Mouse (Mus musculus) kidney, adult 2 months (tissue): ENCODE data around the gene Moap1. TPM values are rescaled to one million over a fixed set of nuclear protein-coding genes. Genes with fewer than 3 reads are reported as not detected.
A peak's percentile ranks its signal among the peaks of the same experiment; 100 is the strongest.

Source experiments
- DNase-seq: peaks from one replicate; pipeline ENCODE4 v3.0.0; 2021
- H3K27ac ChIP-seq: fragments of 200-500 bp; 2 replicates; pipeline ENCODE4 v1.5.1; 2012; ENCODE audit warnings: low read depth, low read length, control low read depth, inconsistent platforms; ENCODE audit not compliant: insufficient read depth
- H3K27me3 ChIP-seq: fragments of 200-500 bp; replicated peaks from 2 replicates; pipeline ENCODE4 v1.6.1; 2012; ENCODE audit warnings: mild to moderate bottlenecking, moderate library complexity, low read length, inconsistent platforms; ENCODE audit not compliant: control insufficient read depth, insufficient read depth
- H3K36me3 ChIP-seq: fragments of 200-500 bp; 2 replicates; pipeline ENCODE4 v1.6.1; 2012; ENCODE audit warnings: mild to moderate bottlenecking, moderate library complexity, low read length, inconsistent platforms; ENCODE audit not compliant: control insufficient read depth, insufficient read depth
- H3K4me1 ChIP-seq: fragments of 200-500 bp; 2 replicates; pipeline ENCODE4 v1.6.1; 2011; ENCODE audit warnings: low read length; ENCODE audit not compliant: control insufficient read depth, insufficient read depth
- H3K4me3 ChIP-seq: fragments of 200-500 bp; 2 replicates; pipeline ENCODE4 v1.5.1; 2011; ENCODE audit warnings: mild to moderate bottlenecking, low read depth, low read length, control low read depth; ENCODE audit not compliant: insufficient read depth
- CTCF ChIP-seq: fragments of 200-500 bp; conservative IDR thresholded peaks from 2 replicates; pipeline ENCODE4 v1.5.1; 2011; ENCODE audit warnings: low read depth, mild to moderate bottlenecking, control low read depth, low read length, moderate library complexity, mixed read lengths; ENCODE audit not compliant: insufficient read depth, insufficient read length
- POLR2A ChIP-seq: fragments of 200-500 bp; IDR thresholded peaks from one replicate; pipeline ENCODE4 v1.6.1; 2011; ENCODE audit warnings: low read depth, low read length, control low read depth
- WGBS: fragments of 180-500 bp; shearing (Covaris S2); methylation state at CpG from one replicate; pipeline ENCODE4 v1.1.7; 2018; 5-methylcytosine and 5-hydroxymethylcytosine counted together
- polyA plus RNA-seq: library from polyadenylated mRNA; depleted of rRNA; stranded (reverse); fragments of >200 nt; gene quantifications from 2 replicates; pipeline ENCODE4 v1.2.3, GENCODE M21; 2012

The Moap1 gene
- polyA plus RNA-seq, 1 experiment, result 0.74 TPM

DNA sequence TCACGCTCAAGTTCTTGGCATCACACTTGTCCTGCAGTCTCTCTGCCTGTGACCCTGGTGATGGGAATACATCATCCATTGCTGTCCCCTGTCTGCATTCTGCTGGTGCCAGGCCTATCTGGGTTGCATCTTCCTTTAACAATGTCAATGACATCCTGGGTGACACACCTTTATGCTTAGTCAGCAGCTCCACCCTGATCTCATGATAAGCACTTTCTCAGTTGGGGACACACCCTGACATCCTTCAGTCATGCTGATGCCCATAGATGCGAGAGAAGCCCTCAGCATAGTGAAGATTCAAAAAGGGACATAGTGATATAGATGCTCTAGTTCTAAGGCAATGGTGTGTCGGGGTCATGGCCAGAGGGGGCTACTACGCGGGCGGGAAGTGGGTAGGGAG is 18.3 kb downstream of the Moap1 start:
- Histone ChIP-seq H3K27ac (no peak overlapping the region), H3K4me3 (no peak overlapping the region), H3K36me3 (no peaks in the 10 kb centered on the region), H3K4me1 (no peaks in the 10 kb centered on the region), H3K27me3 (no peaks in the 10 kb centered on the region)
- no peak for TF ChIP-seq POLR2A
- TF ChIP-seq CTCF, result no peak
- DNase-seq, result no peak
- 94% methylated on average over 6 of the region's 6 CpGs for whole genome bisulfite sequencing

DNA sequence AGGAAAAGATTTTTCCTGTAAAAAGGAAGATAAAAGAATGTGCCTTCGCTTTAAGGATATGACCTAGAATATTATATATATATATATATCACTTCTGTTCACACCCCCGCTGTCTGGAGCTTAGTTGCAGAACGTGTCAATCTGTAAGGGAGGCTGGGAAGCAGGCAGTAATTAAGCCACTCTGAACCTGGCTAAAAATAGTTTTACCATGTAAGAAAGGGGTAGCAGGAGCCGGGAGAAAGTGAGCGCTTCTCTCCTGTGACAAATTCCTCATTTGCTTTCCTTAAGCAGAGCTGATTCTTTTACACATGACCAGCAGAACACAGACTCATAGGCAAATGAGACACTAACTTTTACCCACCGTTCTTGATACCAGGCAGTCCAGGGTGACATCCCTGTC is 19.6 kb downstream of the Moap1 start:
- DNase-seq, result no peak
- Histone ChIP-seq H3K27ac (no peak overlapping the region), H3K4me1 (no peaks in the 10 kb centered on the region), H3K27me3 (no peaks in the 10 kb centered on the region), H3K4me3 (no peak overlapping the region), H3K36me3 (no peaks in the 10 kb centered on the region)
- TF ChIP-seq CTCF (no peak), POLR2A (no peak)
- WGBS, result 56% methylated on average over 6 of the region's 6 CpGs

GRCm38 (mm10) chr12:102722966-102723365 is 20.5 kb downstream of the Moap1 start:
- Histone ChIP-seq H3K27ac (no peak overlapping the region), H3K4me1 (no peaks in the 10 kb centered on the region)
- 62% methylated on average over 8 of the region's 8 CpGs for WGBS

DNA sequence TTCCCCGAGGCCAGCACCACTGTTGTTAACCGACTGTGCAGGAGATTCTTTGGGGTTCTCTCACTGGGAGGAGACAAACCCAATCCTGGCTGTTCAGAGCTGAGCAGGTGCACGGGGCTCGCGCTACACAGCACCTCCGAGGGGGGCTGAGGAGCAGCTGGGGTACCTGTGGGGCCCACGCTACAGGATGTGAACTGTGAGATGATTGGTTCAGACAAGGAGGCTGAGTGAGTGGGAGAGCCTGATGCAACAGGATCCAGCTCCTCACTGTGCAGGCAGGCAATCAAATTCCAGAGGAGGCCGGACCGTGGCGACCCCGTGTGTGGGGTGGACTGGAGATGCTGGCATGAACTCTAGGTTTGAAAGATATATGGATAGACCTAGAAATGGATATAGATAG is 21.0 kb downstream of the Moap1 start:
- DNase-seq, result no peak
- no peaks in the 10 kb centered on the region for H3K36me3 ChIP-seq

More at GRCm38 (mm10) chr12:102722966-102723365, 20.5 kb downstream of the Moap1 start:
- DNase-seq, result no peak
- Histone ChIP-seq H3K27me3 (no peaks in the 10 kb centered on the region), H3K36me3 (no peaks in the 10 kb centered on the region), H3K4me3 (no peak overlapping the region)
- TF ChIP-seq POLR2A (no peak), CTCF (no peak)

DNA sequence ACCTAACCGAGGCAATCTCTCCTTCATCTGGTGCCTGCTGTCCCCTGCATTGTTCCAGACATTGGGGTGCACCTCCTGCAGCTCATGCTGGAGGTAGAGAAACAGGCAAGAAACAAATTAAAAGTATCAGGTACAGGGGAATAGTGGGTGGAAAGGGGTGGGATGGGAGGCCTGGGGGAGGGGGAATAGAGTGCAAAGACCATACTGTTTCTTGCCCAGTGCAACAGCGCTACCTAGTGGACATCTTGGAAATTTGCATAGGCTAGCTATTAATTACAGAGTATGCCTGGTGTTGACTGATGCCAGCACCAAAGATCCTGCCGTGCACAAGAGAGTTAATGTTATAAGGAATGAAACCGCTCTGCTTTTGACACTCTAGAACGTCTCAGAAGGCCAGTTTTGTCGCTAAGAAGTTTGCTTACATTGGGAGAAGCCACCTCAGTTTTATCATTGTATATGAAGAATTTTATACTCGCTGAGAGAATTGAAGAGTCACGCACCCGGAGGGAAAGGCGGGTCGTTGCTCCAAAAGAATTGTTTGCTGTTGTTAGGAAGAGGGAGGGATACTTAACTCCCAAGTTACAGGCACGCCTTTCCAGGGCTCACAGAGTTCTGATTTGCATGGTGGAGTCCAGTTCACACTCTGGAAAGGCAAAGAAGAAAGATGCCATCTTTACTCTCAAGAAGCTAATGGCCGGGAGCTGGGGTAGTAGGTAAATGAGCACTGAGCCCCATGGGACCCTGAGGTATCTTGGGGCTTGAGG is 23.7 kb downstream of the Moap1 start:
- H3K4me1 ChIP-seq, result no peaks in the 10 kb centered on the region
- WGBS, result 29% methylated on average over 13 of the region's 13 CpGs
- TF ChIP-seq POLR2A (no peak), CTCF (peak; percentile 72)
- no peaks in the 10 kb centered on the region for H3K36me3 ChIP-seq
- H3K4me3 ChIP-seq, result no peak overlapping the region
- DNase-seq, result peak; percentile 49
- no peaks in the 10 kb centered on the region for H3K27me3 ChIP-seq
- H3K27ac ChIP-seq, result no peak overlapping the region

More for the DNA sequence above, 21.0 kb downstream of the Moap1 start:
- WGBS, result 54% methylated on average over 11 of the region's 11 CpGs
- no peak overlapping the region for H3K4me3 ChIP-seq
- H3K27ac ChIP-seq, result no peak overlapping the region
- H3K4me1 ChIP-seq, result no peaks in the 10 kb centered on the region
- no peaks in the 10 kb centered on the region for H3K27me3 ChIP-seq
- TF ChIP-seq POLR2A, result no peak
- TF ChIP-seq CTCF, result no peak

DNA sequence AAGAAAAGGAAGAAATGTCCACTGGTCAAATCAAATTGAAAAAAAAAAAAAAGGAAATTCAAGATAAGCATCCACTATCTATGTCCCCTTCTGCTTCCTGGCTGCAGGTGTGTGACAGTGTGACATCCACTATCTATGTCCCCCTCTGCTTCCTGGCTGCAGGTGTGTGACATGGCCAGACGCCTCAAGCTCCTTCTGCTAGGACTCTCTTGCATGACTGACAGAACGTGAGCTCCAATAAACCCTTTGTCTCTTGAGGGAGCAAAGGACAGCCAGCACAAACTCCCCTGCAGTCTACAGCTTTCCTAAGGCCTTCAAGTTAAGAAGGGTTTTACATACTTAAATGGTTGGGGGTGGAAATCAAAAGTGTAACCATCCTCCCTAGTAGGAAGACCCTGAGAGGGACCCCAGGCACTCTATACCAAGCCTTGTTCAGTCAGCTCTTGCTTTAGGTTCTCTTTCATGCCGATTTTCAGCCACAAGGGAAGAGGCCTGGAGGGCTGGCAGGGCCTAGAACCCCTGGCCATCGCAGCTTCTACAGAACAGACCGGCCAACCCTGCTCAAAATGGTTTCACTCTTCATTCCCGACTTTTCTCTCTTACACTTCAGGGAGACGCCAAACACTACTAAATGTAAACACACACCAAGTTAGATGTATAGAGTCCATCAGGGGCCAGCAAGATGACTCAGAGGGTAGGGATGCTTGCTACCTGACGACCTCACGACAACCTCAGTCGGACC is 28.6 kb downstream of the Moap1 start:
- no peak for DNase-seq
- H3K4me1 ChIP-seq, result no peaks in the 10 kb centered on the region
- no peak for TF ChIP-seq CTCF
- no peak for TF ChIP-seq POLR2A
- H3K27ac ChIP-seq, result no peak overlapping the region
- no peaks in the 10 kb centered on the region for H3K27me3 ChIP-seq
- 90% methylated on average over 10 of the region's 10 CpGs for WGBS
- H3K36me3 ChIP-seq, result no peaks in the 10 kb centered on the region
- H3K4me3 ChIP-seq, result no peak overlapping the region

DNA sequence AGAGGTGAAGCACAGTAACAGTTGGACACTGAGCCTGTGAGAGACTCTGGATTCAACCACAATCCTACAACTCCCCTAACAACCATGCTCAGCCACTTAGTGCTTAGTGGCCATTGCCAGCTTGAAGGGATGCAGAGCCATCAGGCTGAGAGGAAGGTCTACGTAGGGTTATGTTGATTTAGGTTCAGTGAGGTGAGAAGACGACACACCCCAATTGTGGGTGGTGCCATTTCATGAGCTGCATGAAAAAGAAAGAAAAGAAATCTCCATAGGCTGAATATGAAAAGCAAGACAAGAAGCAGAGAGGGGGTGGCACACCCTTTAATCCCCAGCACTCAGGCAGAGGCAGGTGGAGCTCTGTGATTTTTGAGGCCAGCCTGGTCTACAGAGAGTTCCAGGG is 29.3 kb downstream of the Moap1 start:
- Histone ChIP-seq H3K27ac (no peak overlapping the region), H3K27me3 (no peaks in the 10 kb centered on the region), H3K4me1 (no peaks in the 10 kb centered on the region), H3K36me3 (no peaks in the 10 kb centered on the region), H3K4me3 (no peak overlapping the region)
- 87% methylated on average over 2 of the region's 2 CpGs for WGBS
- no peak for TF ChIP-seq CTCF
- TF ChIP-seq POLR2A, result no peak
- DNase-seq, result no peak
